Mouse (Mus musculus): ENCODE results near the gene Efna5.

Efna5 gene

DNA sequence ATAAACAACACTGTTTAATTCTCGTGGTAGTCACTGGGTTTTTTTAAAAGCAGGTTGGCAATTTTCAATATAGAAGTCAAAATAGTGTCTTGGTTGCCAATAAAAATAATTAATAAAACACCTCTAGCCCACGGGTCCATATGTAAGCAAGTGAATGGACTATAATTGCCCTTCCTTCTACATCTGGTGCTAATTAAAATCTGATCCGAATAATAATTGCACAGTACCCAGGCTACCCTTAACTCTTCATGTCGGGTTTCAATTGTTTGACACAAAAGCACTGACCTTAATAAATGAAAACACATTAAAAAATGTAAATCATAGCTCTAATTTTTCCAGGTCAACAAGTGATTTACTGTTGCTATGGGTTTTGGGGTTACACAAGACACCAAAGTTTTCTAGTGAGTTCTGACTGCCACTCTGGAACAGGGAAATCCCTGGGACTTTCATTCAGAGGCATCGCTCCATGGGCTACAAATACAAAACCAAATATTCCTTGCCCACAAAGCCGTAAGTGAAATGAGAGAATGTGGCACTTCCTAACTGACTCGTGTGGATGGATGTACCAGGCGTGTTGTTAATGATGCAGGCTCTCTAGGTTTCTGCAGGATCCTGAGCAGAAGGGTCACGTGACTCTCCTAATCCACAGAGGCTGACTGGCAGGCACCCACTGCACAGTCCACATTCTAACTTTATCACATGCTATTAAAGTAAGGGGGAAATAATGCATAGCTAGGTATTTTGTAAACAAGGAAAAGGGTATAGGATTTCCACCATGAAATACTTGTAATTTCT, 178.9 kb downstream of the Efna5 start:
- no peak for DNase-seq (ENCODE audit: low spot score in 2 of 2)

DNA sequence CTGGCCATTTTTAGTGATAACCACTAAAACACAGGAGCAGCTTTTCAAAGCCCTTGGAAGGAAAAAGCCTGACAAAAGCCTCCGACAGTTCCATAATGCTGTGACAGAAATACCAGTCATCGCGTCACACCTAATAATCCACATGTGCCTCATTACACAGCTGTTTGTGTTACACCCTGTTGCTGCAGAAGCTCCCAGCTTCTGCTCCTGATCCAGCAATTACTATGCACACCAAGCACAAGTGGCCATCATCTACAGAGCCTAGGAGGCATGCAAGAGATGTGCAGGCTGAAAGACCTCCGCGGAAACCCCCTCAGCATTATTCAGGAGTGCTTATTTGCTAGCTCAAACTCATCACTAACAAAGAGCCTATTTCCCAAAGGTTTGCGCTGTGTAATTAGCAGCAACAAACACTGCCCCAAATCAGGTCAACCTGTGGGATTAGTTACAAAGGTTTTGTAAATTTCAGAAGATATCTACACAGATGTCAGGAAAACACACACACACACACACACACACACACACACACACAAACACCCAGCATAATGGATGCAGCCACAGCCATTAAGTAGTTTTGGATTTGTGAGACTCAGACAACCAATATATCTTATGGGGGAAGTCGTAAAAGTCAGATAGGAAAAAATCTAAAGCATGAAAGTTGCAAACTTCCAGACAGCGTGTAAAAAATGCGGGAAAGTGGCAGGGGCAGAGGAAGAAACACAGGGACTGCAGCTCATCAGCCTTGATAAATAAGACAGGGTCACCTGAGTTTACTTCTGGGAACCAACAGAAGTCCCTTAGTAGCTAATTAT, 180.1 kb downstream of the Efna5 start:
- DNase-seq (ENCODE audit: low spot score in 2 of 2): no peak

DNA sequence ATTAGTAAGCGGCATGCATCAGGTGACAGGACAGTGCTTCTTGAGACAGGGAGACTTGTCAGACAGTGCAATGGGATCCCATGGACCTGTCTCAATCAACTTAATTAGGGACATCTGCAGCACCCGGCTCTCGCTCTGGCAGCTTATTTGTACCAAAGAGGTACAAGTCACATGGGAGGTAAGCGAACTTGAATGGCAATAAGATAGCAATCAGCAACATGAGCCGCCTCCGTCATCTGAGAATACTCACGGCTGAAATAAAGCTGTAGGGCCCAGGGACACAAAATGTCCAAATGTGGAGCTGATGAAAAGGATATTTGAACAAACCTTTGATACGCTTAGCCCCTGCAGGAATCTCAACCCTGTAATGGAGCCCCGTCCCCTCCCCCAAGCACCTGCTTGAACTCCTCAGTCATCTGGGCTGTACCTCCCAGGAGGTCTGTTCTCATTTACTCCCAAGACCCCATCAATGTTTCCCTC, 186.1 kb downstream of the Efna5 start:
- DNase-seq (ENCODE audit: low spot score in 2 of 2): no peak

DNA sequence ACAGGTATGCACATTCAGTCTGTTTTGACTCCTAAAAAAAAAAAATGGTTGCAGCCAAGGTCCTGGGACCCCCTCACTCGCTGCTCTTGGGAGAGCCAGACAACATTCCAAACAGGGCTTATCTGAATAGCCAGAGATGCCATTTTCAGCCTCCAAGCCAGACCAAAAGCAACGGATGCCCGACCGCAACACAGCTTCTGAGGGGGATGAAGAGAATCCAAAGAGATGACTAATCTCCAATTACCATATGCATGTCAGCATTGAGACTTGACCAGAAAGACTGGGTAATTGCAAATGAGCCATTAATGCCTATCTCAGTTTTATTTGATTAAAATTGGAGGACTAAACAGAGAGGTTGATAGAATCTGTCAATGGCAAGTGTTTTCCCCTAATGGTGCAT, 188.9 kb downstream of the Efna5 start:
- DNase-seq (ENCODE audit: low spot score in 2 of 2): no peak

DNA sequence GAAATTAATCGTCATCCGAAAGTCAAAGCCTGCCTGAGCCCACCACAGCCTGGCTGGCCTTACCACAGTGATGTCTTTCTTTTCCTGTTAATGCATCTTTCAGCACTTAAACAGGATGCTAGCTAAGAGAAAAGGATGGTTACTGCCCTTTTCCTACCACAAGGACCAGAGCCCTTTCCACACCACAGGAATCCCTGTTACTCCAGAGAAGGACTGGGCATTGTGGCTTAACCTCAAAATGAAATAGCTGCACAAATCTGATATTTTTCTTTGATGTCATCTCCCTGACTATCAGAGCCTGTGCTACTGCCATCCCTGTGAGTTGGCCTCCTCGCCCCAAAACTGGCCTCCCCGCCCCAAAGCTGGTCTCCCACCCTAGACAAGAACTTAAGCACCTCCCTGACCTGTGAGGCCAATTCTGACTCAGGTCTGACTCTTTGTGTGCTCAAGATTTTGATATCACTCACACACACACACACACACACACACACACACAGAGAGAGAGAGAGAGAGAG, 189.9 kb downstream of the Efna5 start:
- no peak for DNase-seq (ENCODE audit: low spot score in 2 of 2)

DNA sequence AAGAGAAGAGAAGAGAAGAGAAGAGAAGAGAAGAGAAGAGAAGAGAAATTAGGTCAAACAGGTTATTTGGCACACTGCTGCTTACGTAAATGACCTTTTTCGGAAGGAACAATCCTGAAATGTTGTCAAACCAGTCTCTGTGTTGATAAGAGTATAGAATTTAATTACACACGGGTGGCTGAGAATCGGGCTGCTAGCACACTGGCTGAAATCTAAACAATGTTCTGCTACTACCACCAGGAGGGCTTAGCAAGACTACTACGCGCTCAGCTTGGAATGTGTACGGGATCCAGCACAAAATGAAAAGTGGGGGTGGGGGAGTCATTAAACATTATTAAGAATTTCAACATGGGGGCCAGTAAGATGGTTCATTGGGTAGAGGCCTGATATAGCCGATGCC, 190.9 kb downstream of the Efna5 start:
- no peak for DNase-seq (ENCODE audit: low spot score in 2 of 2)

DNA sequence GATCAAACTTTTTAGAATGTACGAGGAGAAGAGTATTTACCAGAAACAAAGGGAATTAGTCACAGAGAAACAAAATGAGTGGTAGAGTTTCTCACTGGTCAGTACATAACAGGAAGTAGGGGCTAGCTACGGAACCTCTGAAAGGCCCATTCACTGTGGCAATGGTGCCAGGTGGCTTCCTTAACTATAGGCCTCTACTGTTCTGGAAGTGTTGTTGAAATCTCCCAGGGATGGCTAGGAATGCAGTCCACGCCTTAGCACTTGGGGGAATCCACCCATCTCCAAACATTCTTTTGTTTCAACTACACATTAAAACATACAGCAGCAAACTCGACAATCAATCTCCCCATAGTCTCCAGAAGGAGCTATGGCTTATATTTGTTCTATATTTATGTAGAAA, 191.5 kb downstream of the Efna5 start:
- DNase-seq (ENCODE audit: low spot score in 2 of 2): no peak

DNA sequence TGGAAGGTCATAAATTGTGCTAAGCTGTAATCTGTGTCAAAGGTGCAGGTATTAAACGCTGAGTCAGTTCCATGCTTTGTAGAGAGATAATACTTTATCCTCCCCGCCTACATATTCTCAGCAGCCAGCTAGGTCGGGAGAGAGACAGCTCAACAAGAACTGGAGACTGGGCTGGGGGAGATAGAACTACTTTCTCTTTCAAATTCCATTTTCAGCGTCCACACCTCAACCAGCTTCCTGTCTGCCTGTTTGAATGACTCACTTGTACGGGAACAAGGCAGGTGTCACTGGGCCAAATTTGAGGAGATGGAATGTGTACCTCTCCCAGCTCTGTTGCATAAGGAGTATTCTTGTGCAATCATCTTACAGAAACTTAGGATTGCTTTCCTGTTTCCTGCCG, 193.7 kb downstream of the Efna5 start:
- no peak for DNase-seq (ENCODE audit: low spot score in 2 of 2)

DNA sequence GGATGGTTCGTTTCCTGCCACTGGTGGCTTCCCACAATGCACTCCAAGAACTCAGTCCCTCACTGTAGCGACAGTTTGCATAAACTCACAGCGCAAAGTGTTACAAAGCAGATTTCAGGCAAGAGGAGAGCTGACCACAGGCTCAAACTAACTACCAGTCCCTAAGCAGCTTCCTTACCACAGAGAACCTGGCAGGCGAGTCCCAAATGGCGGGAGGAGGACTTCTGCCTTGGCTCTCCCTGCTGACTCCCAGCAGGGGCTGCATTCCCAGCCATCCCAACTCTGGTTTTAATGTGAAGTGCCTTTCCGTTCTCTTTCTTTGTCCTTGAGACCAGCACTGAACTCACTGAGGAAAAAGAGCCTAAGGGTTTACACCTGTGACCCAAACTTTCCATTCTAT, 195.9 kb downstream of the Efna5 start:
- DNase-seq (ENCODE audit: low spot score in 2 of 2): no peak

DNA sequence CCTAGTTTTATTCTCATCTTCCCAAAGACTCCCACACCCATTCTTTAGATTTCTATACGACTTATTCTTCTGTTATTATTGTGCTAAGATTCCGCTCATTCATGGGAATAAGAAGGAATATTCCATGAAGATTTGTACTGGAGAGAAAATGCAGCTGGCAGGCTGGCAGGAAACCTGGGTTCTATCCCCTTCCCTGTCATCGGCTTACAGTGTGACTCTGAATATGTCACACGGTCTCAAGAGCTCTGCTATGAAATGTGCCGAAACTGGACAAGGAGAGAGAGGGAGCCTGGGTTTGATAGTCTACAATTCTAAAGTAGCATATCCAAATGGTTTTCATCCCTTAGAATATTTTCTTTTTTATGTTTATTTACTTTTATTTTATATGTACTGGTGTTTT, 198.0 kb downstream of the Efna5 start:
- no peak for DNase-seq (ENCODE audit: low spot score in 2 of 2)

DNA sequence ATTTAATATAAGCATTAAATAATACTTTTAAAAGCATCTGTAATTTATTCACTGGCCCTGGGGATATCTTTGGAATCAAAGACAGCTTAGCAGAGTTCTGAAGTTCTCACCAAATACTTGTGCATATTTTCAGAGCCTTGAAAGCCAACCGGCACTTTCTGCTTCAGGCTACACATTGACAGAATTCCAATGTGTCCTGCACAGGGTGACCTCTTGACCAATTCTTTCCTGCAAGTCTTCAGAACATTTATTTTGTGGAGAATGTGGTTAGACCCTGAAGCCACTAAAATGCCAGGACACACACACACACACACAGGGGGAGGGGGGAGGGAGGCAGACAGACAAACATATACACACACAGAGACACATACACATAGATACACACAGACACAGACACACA, 199.4 kb downstream of the Efna5 start:
- DNase-seq (ENCODE audit: low spot score in 2 of 2): no peak

DNA sequence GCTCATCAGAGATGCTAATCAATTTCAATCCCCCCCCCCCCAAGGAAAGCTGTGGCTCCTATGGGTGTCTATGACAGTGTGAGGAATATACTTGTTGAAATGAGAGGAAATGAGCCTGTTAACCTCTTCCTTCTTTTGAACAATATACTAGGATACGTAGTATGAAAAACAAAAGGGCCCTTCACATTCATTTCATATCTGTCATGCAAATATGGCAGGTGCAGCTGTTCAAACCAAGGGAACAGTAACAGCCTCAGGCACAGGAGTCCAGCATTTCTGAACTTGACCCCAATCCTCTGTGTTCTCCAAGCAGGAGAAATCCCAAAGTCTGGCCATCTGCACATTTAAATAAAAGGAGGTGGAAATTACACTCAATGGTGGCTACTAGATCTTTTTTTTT, 200.4 kb downstream of the Efna5 start:
- DNase-seq (ENCODE audit: low spot score in 2 of 2): no peak

DNA sequence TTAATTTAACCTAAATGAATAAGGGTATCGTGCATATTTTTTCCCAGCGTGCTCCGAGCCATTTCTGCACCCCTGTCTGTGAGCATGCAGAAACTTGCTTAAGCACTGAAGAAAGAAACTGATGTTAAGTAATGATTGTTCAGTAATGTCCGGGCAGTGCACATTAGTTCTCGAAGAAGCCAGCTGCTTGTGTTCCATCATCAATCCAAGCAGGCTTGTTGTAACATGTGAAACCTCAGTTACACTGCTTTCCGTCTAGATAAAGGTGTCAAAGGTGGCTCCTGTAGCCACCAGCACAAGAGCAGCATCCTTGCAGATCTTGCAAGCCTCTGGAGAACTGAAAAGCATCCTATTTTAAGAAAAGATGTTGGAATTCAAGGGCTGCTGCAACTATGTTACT, 204.3 kb downstream of the Efna5 start:
- no peak for DNase-seq (ENCODE audit: low spot score in 2 of 2)

DNA sequence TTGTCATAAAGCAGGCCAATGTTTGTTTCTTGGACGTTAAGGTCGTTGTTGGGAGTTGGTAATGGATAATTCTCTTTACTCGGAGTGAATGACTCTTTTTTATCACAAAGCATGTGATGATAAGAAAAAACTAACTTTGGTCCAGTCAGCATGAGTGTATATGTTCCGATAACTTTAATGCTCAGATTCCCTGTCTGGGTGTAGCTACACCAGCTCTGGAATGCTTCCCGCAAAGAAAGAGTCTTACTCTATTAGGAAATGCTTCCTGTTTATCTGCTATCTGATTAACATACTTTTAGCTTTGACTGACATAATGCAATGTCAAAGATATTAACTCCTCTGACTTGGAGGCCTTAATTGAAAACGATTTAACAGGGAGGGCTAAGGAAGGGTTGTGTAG, 204.7 kb downstream of the Efna5 start:
- no peak for DNase-seq (ENCODE audit: low spot score in 2 of 2)

DNA sequence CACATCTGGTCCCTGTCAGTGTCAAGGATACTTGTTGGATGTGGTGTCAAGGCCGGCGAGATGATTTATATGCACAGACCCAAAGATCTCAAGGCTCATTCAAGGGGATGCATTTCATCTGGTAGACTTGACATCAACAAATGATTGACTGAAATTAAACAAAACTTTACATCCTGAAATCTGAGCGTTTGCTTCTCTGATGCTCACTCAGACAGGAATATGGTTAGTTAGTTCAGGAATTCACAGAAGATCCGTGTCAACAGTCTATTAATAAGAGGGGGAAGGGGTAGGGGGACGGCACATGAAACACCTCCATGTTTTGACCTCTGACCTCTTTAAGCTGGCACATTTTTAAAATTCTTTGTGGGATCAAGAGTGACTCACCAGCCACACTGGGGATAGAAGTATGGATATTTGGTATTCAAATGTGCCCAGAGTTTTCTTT, 205.3 kb downstream of the Efna5 start:
- DNase-seq (ENCODE audit: low spot score in 2 of 2): no peak

DNA sequence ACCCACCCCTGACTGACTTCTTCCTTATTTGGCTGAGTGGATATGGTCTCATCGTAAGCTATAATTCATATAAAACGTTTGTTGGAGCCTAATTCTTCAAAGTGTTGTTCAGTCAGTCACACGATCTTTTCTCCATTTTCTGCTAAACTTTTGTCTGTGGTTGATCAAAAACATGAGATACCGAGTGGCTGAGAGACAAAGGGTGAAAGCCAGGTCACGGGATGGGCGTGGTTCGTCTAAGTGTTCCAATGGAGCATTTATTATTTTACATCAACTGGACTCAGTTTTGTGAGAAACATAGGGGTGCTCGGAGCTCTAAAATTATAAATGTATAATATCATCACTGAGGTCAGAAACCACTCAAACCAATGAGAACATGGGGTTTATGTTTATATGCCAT, 209.0 kb downstream of the Efna5 start:
- no peak for DNase-seq (ENCODE audit: low spot score in 2 of 2)

DNA sequence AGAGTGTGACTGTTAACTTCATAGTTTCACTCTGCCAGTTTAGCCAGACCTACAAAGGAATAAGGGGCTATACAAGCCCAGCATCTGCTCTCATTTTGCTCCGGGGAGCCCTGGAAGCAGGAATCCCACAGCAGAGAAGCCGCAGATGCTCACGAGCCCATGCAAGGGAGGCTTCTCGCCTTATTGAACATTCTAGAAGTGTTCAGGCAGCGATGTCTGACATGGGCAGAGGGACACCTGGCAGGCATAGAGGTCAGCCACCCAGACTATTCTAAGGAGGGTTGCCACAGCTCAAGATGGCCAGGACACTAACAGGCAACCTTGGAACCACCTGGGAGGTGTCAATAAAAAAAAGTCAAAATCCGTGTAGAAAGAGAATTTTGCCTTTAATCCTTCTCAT, 214.4 kb downstream of the Efna5 start:
- no peak for DNase-seq (ENCODE audit: low spot score in 2 of 2)

DNA sequence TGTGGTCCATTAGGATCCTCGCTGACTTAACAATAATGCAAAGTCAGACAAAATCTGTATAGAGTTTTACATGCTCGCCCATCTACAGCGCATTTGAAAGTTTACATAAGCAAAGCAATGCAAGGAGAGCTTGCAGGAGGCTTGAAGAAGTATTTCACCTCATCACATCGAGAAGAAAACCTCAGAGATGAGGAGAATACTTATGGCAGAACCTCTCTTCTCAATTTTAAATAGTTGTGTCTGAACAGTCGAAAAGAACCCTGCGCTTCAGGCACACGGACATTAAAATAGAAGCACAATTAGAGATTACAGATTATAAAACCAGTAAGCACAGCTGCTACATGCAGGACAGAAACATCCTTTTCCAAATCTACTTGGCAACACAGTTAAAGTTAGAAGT, 215.3 kb downstream of the Efna5 start:
- no peak for DNase-seq (ENCODE audit: low spot score in 2 of 2)

DNA sequence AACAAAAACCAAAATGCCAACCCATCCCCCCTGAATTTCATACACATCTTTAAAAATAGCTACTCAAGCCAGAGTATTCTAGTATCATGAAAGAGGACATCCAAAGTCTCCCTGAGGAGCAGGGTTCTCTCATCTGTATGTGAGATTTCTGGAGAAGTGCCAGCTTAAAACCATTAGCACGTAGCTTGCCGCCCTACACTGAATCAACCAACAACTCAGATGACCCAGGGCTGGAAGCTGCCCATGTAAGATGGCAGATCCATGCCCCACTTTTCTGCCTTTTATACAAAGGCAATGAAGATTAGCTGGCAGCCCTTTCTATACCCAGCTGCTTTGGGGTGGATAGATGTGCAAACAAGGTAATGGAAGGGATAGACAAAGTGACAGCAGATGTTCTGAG, 216.4 kb downstream of the Efna5 start:
- no peak for DNase-seq (ENCODE audit: low spot score in 2 of 2)

DNA sequence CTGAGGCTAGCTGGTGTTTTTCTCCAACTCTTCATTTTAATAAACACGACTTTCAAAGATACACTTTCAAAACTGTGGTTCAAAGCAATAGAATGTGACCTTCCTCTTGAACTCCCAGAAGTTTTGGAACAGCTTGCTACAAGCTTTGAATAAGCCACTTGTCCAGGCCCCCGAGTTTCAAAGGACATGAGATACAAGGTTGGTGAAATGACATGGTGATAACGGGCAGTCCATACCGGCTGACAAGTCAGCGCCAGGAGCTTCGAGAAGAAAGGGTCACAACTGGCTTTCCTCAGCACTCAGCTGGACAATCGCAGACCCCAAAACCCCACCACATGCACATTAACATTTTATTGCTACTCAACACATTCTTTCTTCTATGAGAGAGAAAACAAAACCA, 219.3 kb downstream of the Efna5 start:
- DNase-seq (ENCODE audit: low spot score in 2 of 2): no peak

DNA sequence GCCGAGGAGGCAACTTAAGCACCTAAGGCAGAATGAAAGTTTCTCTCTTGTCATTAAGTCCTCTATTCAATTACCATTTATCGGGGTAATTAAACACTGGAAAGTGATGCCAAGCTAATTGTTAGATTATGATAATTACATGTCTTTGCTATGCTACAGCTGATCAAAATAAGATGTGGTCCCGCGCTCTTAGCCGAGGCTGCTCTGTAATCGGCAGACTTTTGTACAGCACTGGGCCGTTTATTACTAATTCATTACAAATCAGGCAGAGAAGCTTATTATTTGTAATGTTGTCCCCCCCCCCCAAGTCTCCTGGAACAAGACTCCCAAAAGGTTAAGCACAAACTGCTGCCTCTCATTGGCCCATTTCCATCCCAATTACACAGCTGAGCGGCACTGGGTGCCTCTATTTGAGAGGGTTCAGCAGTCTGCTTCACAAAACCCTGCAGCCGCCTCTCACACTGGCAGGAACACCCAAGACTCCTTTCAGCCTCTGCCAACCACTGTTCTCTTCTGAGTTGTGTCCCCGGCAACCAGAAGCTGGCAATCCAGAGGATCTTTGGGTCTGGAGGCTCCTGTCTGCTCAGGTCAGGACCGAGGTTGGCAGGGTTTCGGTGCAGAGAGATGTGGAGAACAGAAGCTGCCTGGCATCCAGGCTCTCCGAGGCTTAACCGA, 221.5 kb downstream of the Efna5 start:
- DNase-seq (ENCODE audit: low spot score in 2 of 2): peak; percentile 50 to 58
